Mouse (Mus musculus) cortical plate, adult 2 months (tissue): ENCODE results near the gene Srcap. TPM values are rescaled to one million over a fixed set of nuclear protein-coding genes. Genes with fewer than 3 reads are reported as not detected.
"Not testable (repeated sequence)": the region's sequence is repeated elsewhere in the genome, so short reads cannot be mapped to it uniquely, and the experiment has no call there.

Source experiments
- H3K27ac ChIP-seq: fragments of 200-500 bp; 2 replicates; pipeline ENCODE4 v1.5.1; 2012; ENCODE audit warnings: low read length, control low read depth, inconsistent platforms; ENCODE audit not compliant: insufficient read depth
- H3K4me1 ChIP-seq: fragments of 200-500 bp; 2 replicates; pipeline ENCODE4 v1.6.1; 2011; ENCODE audit warnings: low read length; ENCODE audit not compliant: control insufficient read depth, insufficient read depth
- H3K4me3 ChIP-seq: fragments of 200-500 bp; 2 replicates; pipeline ENCODE4 v1.5.1; 2011; ENCODE audit warnings: mild to moderate bottlenecking, low read length, control low read depth; ENCODE audit not compliant: insufficient read depth
- CTCF ChIP-seq: fragments of 200-500 bp; IDR thresholded peaks from 2 replicates; pipeline ENCODE4 v1.5.1; 2011; ENCODE audit warnings: mild to moderate bottlenecking, control low read depth, low read length; ENCODE audit not compliant: insufficient read depth; ENCODE audit errors: extremely low read depth
- POLR2A ChIP-seq: fragments of 200-500 bp; IDR thresholded peaks from 2 replicates; pipeline ENCODE4 v1.6.1; 2011; ENCODE audit warnings: mild to moderate bottlenecking, low read length, control low read depth; ENCODE audit not compliant: insufficient read depth; ENCODE audit errors: extremely low read depth
- polyA plus RNA-seq: library from polyadenylated mRNA; depleted of rRNA; stranded (reverse); fragments of >200 nt; gene quantifications from 2 replicates; pipeline ENCODE4 v1.2.3, GENCODE M21; 2012

Srcap gene
- polyA plus RNA-seq, 1 experiment: 26.4 TPM

DNA sequence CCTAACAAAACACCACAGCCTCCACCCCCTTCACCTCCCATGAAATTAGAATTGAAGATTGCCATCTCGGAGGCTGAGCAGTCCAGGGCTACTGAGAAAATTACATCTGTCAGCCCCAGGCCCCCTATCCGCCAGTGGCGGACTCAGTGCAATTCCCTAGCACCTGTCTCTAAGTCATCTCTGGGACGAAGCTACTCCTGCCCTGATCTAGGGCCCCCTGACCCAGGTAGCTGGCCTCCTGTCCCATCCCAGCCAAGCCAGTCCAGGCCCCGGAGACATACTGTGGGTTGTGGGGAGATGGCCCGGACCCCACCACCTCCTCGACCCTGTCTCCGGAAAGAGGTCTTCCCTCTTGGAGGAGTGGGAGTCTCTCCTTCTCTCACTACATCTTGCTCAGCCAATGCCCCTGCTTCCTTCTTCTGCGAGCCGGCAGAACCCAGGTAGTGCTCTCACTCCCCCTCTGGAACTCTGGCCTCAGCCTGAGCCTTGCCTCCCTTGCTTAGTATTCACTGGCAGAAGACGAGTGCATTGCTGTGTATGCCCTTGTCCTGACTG lies 36.5 kb upstream of the Srcap start:
- TF ChIP-seq CTCF (no peak), POLR2A (no peak)
- Histone ChIP-seq H3K4me1 (peaks cover 1% of the 10 kb centered on the region; the same call in 1 of the 2 replicates), H3K27ac (no peak overlapping the region), H3K4me3 (no peak overlapping the region)

DNA sequence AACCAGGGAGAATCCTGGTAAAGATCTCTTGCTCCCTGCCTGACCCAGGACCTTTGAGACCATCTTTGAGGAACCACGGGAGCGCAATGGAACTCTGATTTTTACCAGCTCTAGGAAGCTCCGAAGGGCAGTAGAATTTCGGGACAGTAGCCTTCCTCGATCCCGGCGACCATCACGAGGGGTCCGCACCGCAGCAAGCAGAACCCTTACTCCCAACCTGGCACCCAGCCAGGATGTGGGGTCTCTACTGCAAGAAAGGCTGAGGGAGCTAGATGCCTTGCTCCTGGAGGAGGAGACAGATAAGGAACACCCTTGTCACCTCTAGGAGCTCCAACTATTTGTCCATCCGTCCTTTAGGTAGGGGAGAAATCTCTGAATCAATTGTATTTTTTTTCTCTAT lies 35.4 kb upstream of the Srcap start:
- TF ChIP-seq POLR2A: no peak
- TF ChIP-seq CTCF: no peak
- no peak overlapping the region for H3K4me3 ChIP-seq
- peaks cover 3% of the 10 kb centered on the region; the same call in 1 of the 2 replicates for H3K4me1 ChIP-seq
- no peak overlapping the region for H3K27ac ChIP-seq

DNA sequence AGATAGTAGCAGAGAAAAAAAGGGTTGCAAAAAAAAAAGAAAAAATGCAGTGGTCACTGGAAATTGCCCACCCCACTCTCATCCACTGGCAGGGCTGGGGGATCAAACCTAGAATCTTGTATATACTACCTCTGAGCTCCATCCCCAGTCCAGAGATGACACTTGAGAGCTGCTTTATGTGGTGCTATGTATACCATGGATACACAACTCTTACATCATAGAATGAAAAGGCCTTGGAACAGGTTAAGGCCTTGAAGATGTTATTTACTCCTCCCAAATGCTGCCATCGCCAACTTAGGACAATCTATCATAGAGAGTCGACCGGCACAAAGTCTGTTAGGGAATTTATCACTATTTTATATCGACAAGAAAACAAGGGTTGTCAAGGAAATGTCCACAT lies 34.9 kb upstream of the Srcap start:
- no peak overlapping the region for H3K27ac ChIP-seq
- peaks cover 3% of the 10 kb centered on the region; the same call in 1 of the 2 replicates for H3K4me1 ChIP-seq
- H3K4me3 ChIP-seq: no peak overlapping the region; the same call in 1 of the 2 replicates
- no peak for TF ChIP-seq POLR2A
- TF ChIP-seq CTCF: no peak

DNA sequence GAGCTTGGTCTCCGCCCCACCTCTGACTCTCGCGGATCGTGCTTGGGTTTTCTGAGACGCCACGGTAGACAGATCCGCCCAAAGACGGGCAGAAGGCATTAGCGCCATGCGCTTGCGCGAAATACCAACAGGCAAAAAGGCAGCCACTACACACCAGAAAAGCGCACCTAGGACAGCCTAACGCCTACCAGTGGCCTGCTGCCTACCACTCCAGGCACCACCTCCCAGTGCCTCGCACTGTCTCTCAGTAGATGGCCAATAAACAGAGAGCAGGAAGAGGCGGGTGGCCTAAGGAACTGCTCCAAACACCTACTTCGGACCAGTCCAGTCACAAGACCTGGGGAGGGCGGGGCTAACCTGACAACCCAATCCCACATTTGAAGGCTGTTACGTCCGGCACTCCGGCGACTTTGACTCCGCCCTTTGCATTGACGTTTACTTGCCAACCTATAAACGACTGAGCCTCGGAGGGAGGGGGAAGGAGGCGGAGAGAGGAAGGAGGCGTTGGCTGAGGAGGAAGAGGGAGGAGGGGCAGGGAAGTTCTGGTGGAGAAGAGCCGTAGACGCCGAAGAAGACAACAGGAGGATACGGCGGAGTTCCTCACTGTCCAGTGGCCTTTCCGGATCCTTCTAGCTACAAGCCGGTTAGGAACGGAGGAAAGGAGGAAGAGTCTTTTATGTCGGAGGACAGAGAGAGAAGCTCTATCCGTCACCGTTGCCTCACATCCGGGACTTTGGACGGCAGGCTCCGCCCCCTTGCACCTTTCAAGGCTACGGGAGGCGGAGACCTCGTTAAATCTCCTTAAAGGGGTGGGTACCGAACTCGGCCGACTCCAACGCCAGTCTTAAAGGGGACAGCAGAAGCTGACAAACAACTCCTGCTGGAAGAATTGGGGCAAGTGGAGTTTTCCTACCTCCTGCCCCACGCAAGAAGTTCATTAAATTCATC lies 33.8 kb upstream of the Srcap start:
- Histone ChIP-seq H3K4me3 (peak overlapping the region; percentile 52), H3K4me1 (peaks cover 3% of the 10 kb centered on the region; the same call in 1 of the 2 replicates), H3K27ac (peak overlapping the region; percentile 90)
- TF ChIP-seq POLR2A (peak; percentile 85), CTCF (no peak)

DNA sequence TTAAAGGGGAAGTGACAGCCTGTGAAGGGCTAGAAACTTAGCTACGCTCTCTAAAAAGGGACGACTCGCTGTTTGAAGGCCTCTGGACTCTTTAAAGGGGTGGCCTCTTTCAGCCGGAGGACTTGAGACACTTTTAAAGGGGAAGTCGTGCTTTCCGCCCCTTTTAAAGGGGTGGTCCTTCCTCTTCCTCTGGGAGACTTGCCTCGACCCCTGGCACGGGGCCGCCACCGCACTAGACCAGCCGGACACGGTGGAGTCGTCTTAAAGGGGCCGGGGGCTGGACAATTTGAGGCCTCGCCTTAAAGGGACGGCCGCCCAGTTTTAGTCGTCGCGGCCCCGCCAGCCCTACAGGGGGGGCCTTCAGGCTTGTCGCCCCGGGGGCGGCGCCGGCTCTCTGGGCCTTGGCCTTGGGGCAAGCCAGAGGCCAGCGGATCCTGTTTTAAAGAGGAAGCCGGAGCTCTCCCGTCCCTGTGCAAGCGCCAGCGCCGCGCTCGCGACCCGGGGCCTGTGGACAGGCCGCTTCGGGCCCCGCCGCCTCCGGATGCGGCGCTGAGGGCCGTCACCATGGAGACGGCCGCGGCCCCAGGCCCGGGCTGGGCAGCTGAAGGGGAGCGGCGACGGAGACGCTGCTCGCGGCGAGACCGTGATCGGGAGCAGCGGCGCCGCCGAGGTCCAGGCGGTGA lies 33.0 kb upstream of the Srcap start, which contains the start of gene Fbrs:
Fbrs (plus strand) TSS at position 565 of the 683 bp plus-strand sequence.
- Histone ChIP-seq H3K4me3 (peak within 1 kb of the TSS; percentile 52), H3K27ac (peak within 1 kb of the TSS; percentile 90), H3K4me1 (peaks cover 3% of the 10 kb centered on the region; the same call in 1 of the 2 replicates)
- TF ChIP-seq CTCF (no peak), POLR2A (peak; percentile 27)

DNA sequence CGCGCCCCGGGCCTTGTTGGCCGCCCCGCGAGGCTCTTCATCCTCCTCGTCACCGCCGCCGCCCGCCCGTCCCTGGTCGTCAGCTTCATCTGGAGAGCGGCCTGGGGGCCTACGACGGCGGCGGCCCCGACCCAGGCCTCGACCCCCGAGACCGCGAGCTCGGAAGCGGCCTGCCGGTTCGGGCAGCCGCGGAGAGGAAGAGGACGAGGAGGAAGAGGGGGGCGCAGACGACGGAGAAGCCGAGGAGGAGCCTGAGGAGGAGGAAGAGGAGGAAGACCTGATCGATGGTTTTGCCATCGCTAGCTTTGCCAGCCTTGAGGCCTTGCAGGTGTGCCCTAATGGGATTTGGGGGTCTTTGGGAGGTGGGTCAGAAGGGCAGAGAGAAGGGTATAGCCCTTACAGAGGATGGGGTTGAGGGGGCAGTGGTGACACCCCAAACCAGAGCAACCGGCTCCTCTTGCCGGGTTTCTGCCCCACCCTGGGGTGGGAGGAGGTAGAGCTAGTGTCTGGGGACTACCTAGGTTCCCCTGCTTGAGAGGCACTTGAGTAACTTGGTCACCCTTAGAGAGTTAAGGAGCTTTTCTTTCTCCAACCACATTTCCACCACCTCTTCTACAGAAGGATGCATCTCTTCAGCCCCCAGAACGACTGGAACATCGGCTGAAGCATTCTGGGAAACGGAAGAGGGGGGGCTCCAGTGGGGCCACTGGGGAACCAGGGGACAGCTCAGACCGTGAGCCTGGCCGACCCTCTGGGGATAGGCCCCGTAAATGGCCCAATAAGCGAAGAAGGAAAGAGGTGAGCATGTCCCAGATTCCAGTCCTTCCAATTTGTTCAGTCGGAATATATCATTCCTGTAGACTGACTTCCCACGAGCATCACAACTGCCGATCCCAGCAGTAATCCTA lies 32.2 kb upstream of the Srcap start:
- TF ChIP-seq POLR2A (no peak), CTCF (no peak)

DNA sequence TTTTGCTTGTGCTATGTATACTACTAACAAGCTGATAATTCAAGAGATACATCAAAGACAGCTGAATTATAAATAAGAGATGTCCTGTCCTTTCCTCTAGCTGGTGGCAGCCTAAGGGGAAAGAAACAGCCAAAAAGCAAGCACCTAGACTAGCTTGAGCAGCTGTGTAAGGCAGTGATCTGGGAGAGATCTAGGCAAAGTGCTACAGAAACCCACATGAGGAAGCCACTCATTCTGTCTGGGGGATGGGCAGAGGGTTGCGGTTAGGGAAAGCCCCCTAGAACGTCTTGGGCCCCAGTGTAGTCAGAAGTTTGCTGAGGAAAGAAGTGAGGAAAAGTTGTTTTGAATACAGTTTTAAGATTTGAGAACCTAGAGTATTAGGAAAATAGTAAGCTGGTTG lies 31.5 kb upstream of the Srcap start:
- TF ChIP-seq CTCF: no peak
- no peak for TF ChIP-seq POLR2A
- peak overlapping the region; percentile 52 for H3K4me3 ChIP-seq
- no peak overlapping the region for H3K27ac ChIP-seq
- H3K4me1 ChIP-seq: peaks cover 3% of the 10 kb centered on the region; the same call in 1 of the 2 replicates

More for the DNA sequence above, 32.2 kb upstream of the Srcap start:
- Histone ChIP-seq H3K4me1 (peaks cover 3% of the 10 kb centered on the region; the same call in 1 of the 2 replicates), H3K27ac (peak overlapping the region; percentile 90), H3K4me3 (peak overlapping the region; percentile 52)

DNA sequence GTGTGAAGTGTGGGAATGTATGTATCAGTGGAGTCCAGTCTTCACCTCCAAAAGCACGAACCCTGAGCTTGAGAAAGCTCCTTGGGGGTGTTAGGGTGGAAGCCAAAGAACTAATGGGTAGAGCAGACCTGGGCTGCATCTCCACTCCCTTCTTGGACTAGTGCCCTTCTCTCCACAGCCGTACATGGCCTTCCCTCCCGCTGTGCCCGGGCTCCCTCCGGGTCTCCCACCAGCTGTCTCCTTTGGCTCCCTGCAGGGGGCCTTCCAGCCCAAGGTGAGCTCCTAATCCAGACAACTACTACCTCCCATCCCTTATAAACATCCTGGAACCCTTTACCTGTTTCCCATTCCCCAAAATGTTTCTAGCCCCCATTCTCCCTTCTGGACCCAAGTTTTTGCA lies 26.4 kb upstream of the Srcap start:
- H3K4me3 ChIP-seq: no peak overlapping the region

DNA sequence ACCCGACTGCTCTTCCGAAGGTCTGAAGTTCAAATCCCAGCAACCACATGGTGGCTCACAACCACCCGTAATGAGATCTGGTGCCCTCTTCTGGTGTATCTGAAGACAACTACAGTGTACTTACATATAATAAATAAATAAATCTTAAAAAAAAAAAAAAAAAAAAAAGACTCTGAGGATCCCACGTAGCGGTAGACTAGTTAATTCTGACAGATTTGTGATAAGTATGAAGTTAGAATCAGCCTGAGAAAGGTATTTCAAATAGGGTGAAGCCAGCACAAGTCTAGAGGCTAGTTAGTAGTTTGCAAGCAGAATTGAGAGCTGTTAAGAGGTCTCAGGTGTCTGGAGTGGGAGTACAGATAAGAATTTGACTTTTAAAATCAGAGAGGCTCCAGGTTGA lies 23.4 kb upstream of the Srcap start:
- not testable (repeated sequence) for H3K4me3 ChIP-seq, H3K4me1 ChIP-seq, H3K27ac ChIP-seq

More for the DNA sequence above, 26.4 kb upstream of the Srcap start:
- Histone ChIP-seq H3K27ac (no peak overlapping the region), H3K4me1 (peaks cover 2% of the 10 kb centered on the region; the same call in 1 of the 2 replicates)
- TF ChIP-seq CTCF: no peak
